Mouse (Mus musculus) kidney, adult 11 months (tissue): ENCODE measurements around the gene Gpr12.
"Not testable (repeated sequence)": the region's sequence is repeated elsewhere in the genome, so short reads cannot be mapped to it uniquely, and the experiment has no call there.

Experiments used
- DNase-seq: peaks from one replicate; pipeline ENCODE4 v3.0.0; 2022

Gene Gpr12

DNA sequence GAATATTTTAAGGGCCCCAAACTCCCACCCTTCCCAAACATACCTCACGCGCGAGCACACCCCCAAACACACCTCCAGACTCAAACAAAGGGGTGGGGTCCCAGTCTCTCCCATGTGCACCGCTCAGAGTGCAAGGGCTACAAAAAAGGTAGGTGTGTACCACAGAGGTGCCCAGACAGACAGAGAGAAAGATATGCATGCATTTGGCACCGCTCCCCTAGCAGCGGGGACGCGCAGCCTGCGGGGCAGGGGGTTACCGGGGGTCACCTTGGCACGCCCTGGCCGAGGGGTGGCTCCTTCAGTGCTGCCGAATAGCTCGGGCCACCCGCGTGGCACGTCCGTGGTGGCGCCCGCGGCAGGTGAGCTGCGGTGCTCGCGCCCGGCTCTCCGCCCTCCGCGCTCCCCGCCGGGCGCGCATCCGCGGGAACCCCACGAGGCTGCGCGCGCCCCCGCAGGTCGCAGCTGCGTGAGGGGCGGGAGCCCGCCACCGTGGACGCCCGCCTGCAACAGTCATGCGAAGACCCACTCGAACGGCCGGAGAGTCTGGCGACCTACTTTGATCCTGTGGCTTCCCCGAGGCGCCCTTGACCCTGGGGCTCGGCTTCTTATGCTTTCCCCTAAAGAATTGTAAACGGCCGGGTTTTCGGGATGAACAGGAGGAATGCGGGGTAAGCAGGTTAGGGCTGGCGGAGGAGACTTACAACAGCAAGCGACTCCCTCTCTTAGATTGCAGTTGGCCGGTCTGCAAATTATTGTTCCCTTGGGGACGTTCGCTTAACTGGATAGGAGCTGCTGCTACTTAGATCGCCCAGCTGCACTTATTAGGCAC, at the start of gene Gpr12:
TSS of gene Gpr12 (minus strand) at position 762 of the 829 bp plus-strand sequence.
- no peak for DNase-seq

DNA sequence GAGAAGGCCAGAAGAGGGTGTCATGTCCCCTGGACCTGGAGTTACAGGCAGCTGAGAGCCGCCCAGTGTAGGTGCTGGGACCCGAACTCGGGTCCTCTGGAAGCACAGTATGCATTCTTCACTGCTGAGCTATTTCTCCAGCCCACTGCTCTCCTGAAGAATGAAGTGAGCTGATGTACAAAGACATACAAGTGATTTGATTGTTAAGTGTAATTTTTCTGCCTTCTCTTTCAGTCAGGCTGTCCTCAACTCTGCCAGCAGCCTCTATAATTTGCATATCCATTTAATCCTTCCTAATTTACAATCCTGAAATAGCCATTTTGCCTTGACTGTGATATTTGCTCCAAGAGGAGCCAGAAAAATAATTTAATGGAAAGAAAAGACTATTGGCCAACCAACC, 46.6 kb upstream of the Gpr12 start:
- no peak for DNase-seq

DNA sequence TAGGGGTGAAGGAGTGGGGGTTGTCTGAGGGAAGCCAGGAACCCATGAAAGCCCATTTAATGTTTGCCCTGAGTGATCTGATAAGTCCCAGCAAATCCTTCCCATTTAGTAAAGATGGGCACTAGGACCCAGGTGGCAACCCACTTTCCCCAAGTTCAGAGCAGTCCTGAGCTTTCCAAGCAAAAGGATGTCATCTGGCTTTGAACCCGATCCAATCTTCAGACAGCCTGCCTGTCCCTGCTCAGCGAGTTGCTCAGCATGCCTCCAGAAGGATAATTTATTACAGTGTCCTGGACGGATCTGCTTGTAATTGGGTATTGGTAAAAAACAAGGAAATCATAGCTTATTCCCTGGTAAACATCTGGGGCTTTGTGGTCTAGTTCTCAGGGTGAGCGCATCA, 45.9 kb upstream of the Gpr12 start:
- no peak for DNase-seq

DNA sequence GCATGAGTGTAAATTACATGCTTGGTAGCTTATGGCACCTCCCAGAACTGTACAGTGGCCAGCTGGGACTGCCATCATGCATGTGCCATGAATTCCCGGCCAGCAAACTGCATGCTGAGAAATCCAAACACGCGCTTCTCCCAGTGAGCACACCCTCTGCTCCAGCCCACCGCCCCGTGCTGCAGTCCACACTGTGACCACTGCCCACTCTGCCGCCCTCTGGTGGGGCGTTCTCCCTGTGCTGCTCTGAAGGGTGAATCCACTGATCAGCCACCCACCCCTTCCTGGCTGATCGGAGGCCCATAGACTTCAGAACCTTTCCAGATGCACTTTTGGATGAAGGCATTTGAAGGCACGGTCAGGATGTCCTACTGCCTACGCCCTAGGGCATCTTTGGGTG, 44.6 kb upstream of the Gpr12 start:
- DNase-seq = no peak

DNA sequence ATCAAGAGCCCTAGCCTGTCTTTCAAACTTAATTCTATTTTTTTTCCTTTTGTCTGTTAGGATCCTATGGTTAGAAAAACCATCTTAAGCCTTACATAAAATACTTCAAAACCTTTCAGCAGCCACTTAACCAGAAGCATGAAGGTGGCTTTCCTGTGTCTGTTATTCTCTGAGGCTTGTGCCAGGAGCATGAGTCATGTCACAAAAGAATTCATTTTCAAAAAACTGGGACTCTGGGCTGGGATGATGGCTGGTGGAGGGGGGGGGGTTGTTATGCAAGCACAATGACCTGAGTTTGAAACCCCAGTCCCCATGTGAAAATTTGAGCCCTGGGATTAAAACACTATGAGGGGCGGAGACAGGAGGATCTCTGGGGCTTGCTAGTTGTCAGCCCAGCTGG, 43.8 kb upstream of the Gpr12 start:
- no peak for DNase-seq

DNA sequence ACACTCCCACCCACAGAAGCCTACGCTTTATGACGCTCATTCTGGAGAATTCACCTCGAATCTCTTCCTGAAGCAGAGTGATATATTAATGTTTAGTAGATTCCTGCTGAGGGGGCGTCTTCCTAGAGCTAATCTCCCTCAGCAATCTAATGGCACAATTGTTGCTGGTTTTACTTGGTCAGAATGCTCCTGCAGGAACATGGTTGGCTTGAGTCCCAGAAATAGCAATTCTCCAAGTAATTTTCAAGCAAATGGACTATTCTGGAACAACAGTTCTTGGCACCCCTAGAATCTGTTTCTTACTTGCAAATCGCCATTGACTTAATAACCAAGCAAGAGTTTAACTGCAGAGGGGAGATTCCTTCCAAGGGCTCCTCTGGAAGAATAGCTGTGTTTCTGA, 42.9 kb upstream of the Gpr12 start:
- no peak for DNase-seq

DNA sequence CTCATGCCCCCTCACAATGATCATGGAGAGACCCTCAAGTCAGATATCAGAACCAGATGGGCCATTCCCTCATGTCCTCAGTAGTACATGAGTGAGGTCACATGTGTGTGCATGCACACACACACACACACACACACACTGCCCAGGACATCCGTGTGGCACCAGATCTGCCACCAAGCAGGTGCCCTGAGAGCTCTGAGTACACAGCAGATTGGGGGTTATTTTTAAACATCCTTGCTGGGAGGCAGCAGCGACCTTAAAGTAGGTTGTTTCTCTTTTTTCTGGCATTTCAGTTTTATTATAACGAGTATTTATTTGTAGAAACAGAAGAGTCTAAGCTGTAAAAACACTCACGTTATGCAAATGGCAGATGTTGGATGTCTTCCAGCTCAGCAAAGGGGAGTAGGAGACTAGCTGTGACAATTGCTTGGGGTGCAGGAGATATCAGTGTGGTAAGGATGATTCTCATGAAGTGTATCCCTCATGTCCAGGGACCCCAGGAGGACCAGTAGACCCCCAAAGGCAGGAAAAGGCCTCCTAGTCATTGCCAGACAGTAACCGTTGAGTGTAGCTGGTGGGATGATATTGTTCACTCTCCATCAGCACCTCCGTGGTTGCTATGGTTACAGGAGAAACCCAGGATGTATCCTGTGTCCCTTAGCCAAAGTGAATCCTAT, 40.7 kb upstream of the Gpr12 start:
- DNase-seq = no peak

DNA sequence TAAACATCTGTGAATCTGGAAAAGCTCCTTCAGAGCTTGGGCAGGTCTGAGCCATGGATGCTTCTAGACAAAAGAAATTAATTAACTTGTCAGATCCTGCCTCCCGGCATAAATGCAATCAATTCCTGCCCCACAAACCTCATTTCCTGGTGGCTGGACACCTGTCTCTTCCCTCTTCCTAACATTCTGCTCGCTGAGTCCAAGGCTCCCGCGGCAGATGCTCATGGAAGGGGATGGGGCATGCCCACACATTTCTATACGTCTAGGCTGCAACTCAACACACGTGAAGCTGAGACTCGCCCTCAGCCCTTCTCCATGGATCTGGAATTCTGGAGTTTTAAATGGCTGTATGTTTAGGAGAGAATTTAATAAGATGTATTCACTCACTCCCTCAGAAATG, 26.8 kb upstream of the Gpr12 start:
- no peak for DNase-seq

DNA sequence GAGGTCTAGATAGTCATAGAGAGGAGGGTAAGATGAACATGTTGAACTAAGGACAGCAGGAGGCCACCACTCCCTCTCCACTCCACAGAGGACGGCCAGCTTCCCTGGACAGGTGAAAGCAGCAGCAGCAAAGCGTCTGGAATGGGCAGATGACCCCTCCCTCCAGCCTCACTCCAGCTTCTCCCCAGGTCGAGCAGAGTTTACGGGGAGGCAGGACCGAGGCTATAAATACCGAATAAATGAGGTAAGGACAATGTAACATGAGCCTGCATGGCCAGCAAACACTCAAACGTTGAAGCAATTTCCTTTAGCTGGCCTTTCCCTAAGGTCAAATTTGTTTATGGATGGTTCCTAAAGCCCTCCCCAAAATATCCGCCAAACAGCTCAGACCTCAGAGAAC, 26.0 kb upstream of the Gpr12 start:
- DNase-seq = no peak

DNA sequence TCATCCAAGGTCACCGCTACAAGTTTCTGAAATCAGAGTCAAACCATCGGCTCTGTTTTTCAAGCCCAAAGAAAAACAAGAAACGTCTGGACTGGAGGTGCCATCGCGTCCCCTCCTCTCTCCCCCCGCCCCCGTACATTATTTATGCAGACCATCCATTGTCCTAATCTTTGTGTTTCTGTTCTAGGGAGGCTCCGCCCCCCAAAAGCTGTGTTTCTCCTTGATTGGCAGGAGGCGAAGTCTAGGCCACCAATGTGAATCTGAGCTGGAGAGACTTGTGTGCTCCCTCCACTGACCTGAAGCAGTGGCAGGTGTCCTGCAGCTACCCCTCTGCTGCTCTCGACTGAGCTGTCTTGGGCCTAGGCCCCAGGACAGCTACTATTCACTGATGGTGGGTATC, 24.6 kb upstream of the Gpr12 start:
- no peak for DNase-seq

DNA sequence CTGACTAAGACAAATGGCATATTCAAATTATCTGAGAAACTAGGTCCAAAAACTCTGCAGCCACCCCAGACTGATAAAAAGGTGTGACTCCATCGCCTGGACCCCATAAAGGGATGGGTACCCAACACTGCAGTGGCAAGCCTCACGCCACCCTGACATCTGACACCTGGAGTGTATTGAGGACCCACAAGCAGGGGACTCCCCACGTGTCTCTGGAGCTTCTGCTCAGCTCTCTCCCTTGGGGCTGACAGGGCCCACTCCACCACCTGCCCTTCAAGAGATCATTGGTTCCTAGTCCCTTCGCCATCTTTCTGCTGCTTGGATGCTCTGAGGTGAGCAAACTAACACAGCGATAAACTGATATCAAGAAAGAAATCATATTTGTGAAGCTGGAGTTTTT, 22.8 kb upstream of the Gpr12 start:
- DNase-seq = no peak

DNA sequence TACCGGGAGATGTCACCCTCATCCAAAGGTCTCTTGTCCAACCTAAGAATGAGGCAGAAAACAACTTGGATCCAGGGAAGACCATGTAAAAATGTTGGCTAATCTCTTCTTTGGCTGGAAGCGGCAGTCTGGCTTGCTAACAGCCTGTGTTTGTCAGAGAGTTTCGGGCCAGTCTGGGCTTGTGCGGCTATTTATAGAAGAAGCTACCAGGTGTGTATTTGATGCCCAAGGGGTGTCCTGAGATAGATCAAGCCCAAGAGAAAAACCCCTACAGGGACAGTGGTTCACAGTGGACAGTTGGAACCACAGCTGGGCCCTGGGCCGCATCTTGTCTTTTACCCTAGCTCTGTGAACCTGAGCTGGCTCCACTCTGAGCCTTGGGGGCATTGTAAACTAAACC, 21.9 kb upstream of the Gpr12 start:
- DNase-seq = no peak

DNA sequence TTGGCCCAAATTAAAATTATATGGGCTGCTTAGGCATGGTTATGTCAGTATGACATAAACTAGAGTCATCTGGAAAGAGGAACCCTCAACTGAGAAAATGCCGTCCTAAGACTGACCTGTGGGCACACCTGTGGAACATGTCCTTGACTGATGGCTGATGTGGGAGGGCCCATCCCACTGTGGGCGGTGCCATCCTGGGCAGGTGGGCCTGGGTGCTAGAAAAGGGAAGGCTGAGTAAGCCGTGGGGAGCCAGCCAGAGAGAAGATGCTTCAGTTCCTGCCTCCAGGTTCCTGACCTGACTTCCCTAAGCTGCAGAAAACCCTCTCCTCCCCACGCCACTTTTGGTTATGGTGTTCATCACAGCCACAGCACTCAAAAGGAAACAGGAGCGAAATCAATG, 21.2 kb upstream of the Gpr12 start:
- no peak for DNase-seq

DNA sequence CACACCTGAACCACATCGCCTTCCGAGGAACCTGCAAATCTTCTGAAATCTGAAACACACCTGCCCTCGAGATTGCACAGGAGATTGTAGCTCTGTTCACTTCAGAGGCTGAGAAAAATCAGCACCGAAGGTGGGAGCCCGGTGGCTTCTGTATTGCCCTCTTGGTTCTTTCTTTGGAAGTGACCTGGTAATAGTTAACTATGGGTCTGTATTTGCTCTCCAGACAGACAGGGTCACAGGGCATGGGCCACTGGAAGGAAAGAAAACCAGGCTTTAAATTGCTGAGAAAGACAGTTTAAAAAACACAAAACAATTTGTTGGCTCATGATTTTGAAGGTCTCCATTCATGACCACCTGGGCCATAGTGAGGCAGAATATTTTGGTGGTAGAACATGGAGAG, 14.9 kb upstream of the Gpr12 start:
- no peak for DNase-seq

DNA sequence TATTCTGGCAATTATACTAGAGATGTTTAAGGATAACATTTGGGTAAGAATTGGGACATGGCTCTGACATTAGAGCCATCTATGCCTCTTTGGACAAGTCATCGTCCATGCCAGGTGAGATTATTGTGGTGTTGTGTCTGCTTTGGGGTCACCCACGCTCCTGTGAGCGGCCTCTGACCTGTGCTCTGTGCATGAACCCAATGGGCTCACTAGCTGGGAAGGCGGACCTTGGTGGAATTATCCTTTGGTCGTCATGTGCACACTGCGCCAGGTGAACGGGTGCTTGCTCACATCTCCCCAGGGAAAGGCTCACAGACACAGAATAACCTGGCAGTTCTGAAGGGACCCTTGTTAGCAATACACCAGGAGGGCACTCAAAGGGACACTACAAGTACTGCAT, 14.2 kb upstream of the Gpr12 start:
- DNase-seq = not testable (repeated sequence)

DNA sequence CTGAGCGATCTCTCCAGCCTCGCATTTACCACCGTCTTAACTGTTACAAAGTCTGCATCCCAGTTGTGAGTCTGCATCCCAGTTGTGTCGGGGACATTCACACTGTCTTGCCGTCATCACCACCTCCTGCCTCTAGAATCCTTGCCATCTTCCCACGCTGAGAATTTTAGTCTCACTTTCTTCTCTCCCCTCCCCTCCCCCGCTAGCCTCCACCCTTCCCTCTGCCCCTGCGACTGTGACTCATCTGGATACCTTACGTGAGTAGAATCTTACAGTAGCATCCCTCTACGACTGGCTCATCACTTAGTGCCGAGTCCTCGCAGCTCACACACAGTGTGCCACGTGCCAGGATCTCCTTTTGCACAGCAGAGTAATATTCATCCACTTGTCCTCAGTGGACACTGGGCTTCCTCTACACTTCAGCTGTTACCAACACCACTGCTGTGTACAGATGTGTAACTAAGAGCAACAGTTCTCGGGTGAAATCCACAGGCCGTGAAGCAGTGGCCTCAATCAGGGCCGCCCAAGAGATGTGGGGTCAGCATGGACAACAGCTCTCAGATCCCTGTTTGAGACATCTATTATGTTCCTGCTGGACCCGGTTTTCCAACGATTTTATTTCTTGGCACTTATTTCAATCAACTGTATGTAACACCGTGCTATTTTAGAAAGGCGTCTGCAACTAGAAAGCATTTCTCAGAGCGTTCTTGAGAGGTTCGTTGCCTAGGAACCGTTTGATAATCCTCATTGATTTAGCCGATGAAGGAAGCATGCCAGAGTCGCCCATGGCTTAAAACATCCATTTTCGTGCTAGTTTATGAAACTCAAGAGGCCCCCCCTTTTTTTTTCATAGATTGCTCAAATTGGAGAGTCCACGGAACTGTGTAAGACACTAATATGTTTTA, 13.4 kb upstream of the Gpr12 start:
- no peak for DNase-seq

DNA sequence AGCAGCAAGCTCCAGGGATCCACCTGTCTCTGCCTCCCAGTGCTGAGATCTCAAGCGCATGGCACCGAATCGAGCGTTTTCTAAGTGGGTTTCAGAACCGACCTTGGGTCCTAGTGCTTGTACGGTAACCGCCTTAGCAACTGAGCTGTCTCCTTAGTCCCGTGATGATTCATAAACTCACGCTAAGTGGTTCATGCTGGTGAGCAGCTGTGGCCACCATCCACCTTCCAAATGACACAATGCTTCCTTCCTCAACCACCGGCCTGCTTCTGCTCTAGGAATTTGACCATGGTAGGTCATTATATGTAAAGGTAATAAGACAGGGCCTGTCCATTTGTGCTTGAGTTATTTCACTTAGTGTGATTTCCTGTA, 12.4 kb upstream of the Gpr12 start:
- no peak for DNase-seq

DNA sequence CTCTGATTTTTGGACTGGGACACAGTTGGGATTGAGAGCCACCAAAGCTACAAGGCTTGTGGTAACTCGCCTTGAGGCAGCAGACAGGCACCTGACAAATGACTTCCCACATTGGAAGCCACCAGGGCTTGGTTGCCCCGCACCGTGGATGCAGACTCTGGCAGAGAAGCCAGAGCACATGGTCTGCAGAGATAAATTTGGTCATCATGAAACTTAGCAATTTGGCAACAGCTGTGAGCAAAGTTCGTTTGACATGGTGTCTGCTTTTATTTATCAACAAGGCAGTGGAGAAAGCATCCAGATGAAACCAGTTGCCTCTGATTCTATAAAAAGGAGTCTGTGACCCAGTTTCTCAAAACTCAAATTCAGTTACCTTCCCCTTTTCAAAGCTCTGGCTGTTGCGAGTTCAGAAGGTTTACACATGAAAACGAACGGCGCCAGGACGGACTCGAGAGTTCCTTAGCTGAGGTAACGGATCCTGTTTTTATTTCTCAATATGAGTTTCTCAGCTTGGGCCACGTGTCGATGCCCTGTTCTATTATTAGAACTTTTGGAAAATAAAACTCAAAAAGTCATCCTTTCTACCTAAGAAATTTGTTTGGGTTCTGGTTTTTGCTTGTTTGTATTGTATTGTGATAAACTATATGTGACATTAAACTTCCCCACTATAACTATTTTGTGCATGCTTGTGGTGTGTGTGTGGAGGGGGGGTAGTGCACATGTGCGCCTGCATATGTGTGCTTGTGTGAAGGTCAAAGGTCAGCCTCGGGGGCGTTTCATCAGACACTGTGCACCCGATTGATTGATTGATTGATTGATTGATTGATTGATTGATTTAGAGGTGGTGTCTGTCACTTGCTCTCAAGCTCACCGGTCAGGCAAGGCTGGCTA, 11.8 kb upstream of the Gpr12 start:
- no peak for DNase-seq

DNA sequence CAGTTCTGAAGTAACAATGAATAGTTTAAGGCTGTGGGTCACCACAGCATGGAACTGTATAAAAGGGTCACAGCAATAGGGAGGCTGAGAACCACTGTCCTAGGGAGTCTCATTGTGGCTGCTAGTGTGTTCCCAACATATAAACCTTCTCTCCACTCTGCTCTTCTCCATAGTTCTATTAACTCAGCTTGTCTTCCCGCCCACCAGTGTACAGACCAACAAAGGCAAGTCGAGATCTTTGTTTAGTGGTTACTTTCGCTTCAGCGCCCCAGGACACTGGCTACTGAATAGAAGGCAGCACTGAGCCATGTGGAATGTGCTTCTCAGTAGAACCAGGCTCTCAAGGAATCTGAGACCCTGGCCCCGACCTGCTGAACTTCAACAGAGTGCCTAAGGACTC, 7.5 kb upstream of the Gpr12 start:
- no peak for DNase-seq

DNA sequence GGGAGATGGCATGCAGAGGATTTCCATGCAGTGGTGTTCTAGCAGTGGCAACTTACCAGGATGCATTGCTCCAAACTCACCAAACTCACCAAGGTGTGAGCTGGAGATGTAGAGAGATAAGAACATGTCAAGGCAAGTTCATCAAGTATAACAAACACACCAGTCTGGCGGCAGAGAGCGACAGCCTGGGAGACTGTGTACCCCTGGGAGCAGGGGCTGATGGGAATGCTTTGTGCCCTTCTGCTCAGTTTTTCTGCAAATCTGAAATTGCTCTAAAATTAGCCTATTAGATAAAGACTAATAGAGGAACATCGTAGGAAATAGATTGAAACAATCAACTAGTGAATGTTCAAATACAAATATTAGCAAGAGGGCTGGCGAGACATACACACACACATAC, 6.6 kb upstream of the Gpr12 start:
- DNase-seq = no peak

DNA sequence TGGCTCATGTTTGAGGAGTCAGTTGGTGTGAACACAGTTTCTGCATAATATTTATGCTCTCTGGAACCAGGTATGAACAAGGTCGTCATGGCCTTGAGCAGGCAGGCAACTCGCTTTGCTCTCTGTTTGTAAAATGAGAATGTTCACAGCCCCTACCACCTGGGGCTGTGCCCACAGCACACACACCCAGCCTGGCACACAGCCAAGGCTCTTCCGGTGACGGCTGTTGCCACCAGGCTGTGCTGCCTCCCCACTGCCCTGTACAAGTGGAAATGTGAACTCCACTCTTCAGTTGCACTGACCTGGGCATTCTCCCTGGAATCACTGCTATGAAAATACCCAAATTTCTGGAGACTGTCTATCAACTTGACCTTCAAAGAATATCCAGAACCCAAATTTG, 5.9 kb upstream of the Gpr12 start:
- DNase-seq = peak; percentile 31

DNA sequence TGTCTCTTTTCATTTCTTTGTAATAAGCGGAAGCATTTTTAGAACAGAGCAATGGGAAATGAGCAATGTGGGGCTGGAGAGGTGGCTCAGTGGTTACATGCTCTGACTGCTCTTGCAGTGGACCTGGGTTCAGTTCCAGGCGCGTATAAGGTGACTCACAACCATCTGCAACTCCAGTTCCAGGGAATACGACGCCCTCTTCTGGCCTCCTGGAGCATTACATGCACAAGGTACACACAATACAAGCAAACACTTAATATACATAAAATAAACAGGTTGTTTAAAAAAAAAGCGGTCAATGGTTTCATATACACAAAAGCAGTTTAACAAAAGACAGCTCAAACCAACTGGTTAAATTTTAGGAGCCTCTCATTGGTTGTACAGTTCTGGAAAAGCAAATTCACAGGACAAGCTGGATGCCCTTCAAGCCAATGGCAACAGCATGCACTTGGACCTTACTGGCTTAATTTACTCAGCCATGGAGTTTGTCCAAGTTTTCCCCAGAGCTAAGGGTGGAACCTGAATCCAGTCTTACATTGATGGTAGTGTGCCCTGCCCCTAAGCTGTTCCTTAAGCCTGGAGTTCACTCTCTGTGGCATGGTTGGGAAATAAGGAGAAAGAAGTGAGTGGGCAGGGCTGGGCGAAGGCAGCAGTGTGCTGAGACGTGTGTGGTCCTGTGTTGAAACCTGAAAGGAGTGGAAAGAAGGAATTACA, 1.5 kb upstream of the Gpr12 start:
- no peak for DNase-seq
